Mouse (Mus musculus): ENCODE measurements at regions not wholly inside any gene's neighbourhood (a gene's known extent, or its start where the extent isn't known, plus 50 kb on each side); places are given as distances from the start of the nearest gene placed in this dataset.

DNA sequence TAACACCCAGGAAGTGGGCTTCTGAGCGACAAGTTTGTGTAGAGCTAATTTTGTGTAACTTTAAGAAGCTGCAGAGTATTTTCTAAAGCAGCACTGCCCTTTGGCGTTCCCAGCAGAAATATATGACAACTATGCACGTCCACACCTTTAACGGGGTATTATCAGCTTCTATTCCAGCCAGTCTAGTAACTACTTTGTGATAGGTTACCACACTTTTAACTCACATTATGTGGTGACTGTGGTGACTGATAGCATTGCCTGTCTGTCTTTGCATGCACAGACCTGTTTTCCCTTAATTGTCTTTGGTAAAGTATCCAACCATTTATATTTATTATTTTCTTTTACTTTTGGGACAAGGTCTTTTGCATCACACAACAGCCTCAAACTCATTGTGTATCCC is 179.1 kb downstream of the Gm10260 start:
- ATAC-seq (no peak), DNase-seq (no peak)
- H3K4me1 ChIP-seq (ENCODE audit: insufficient read depth): no peaks in the 10 kb centered on the region
- H3K4me3 ChIP-seq (ENCODE audit: low read depth, low read length): no peak overlapping the region
- TF ChIP-seq CTCF (IDR thresholded peaks at IDR 0.05; ENCODE audit: low read depth): no peak
- no peak overlapping the region for H3K4me2 ChIP-seq (ENCODE audit: low read depth)
- WGBS: 87% methylated on average over 4 of the region's 4 CpGs
- H3K27me3 ChIP-seq (ENCODE audit: insufficient read depth, low read length): no peaks in the 10 kb centered on the region
- no peak overlapping the region for H3K27ac ChIP-seq (ENCODE audit: low read depth, low read length)
- no peaks in the 10 kb centered on the region for H3K36me3 ChIP-seq (ENCODE audit: insufficient read depth)
- H3K9me3 ChIP-seq (ENCODE audit: low read length): no peaks in the 10 kb centered on the region
- no peak overlapping the region for H3K9ac ChIP-seq

DNA sequence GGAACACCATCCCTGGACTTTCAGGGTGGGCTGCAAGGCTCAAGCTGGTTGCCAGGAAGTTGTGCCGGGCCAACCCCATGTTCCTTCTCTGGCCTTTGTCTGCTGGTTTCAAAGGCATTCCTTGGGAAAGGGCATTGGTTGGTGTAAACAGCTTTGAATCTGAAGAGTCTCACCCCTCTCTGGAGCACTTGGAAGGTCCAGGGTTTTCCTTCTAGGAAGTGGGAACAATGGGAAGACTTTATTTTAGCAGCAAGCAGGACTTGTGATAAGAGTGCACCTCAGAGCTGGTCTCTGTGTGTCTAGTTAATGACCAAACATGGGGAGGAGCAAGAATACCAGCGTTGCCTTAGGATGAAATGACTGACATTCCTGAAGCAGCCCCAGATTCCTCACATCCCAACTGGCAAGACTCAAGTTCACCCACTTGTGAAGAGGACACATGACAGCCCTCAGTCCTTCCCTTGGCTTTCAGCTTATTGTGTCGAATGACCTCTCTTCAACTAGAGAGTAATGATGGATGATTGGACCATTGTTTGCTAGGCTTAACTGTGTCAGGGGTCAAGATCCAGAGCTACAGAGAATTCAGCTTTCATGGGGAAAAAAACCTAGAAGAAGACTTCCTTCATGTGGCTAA is 180.1 kb downstream of the Gm10260 start:
- TF ChIP-seq CTCF (IDR thresholded peaks at IDR 0.05; ENCODE audit: low read depth): no peak
- H3K36me3 ChIP-seq (ENCODE audit: insufficient read depth): no peaks in the 10 kb centered on the region
- WGBS: 44% methylated on average over 3 of the region's 3 CpGs
- no peak overlapping the region for H3K4me2 ChIP-seq (ENCODE audit: low read depth)
- DNase-seq (no peak), ATAC-seq (0 out of 2 replicates have a peak, but pooled peaks have one; percentile 5)
- H3K9ac ChIP-seq: no peak overlapping the region
- no peaks in the 10 kb centered on the region for H3K4me1 ChIP-seq (ENCODE audit: insufficient read depth)
- no peak overlapping the region for H3K27ac ChIP-seq (ENCODE audit: low read depth, low read length)
- H3K4me3 ChIP-seq (ENCODE audit: low read depth, low read length): no peak overlapping the region
- H3K27me3 ChIP-seq (ENCODE audit: insufficient read depth, low read length): no peaks in the 10 kb centered on the region
- H3K9me3 ChIP-seq (ENCODE audit: low read length): no peaks in the 10 kb centered on the region

DNA sequence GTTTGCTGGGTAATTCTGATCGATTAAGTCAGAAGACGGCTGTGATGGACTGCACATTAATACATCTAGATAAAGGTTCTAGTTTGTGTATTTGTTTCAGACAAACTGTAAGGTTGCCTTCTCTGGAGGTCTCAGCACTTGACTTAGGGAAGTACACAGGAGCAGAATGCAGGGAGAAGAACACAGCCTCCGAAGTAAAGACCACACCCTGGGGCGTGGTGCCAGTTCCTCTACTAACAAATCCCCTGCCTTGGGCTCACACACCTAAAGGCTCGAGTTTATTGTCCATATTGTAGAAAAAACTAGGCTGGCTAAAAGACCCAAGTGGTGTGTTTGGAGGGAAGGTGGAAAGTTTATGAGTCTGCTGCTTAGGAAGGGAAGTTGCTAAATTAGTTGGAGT is 181.8 kb downstream of the Gm10260 start:
- H3K36me3 ChIP-seq (ENCODE audit: insufficient read depth): no peaks in the 10 kb centered on the region
- no peak overlapping the region for H3K9ac ChIP-seq
- no peak for TF ChIP-seq CTCF (IDR thresholded peaks at IDR 0.05; ENCODE audit: low read depth)
- no peaks in the 10 kb centered on the region for H3K4me1 ChIP-seq (ENCODE audit: insufficient read depth)
- WGBS: 84% methylated on average over 5 of the region's 5 CpGs
- ATAC-seq (no peak), DNase-seq (no peak)
- no peaks in the 10 kb centered on the region for H3K27me3 ChIP-seq (ENCODE audit: insufficient read depth, low read length)
- no peaks in the 10 kb centered on the region for H3K9me3 ChIP-seq (ENCODE audit: low read length)
- no peak overlapping the region for H3K4me3 ChIP-seq (ENCODE audit: low read depth, low read length)
- H3K27ac ChIP-seq (ENCODE audit: low read depth, low read length): no peak overlapping the region
- H3K4me2 ChIP-seq (ENCODE audit: low read depth): no peak overlapping the region

DNA sequence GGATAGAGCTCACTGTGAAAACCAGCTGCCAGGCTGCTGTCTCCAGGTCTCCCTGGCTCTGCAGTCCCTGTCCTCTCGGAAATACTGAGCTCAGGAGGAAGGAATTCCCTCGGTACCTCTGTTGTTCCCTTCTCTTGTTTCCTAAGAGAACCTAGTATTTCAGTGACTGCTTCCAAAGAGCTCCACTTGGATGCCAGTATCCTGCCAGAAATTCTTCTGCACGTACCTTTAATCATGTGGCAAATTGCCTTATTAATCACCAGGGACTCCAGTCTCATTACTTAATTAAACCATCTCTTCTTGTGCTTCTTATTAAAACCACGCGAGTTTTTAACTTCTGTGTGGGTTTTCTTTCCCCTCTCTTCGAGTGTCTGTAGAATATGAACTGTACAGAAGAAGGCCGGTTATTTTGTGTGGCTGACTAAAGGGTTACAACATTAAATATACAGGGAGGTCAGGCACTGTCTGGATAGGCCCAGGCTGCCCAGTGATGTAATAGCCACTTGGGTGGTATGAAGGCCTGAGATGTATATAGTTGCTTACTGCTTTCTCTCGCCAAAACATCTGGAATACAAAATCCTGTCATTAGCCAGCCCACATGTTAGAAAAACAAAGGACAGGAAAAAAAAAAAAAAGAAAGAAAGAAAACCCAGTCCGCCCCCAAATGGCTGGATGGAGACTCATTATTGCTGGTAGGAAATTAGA is 183.2 kb downstream of the Gm10260 start:
- no peaks in the 10 kb centered on the region for H3K27me3 ChIP-seq (ENCODE audit: insufficient read depth, low read length)
- no peaks in the 10 kb centered on the region for H3K36me3 ChIP-seq (ENCODE audit: insufficient read depth)
- no peaks in the 10 kb centered on the region for H3K4me1 ChIP-seq (ENCODE audit: insufficient read depth)
- no peaks in the 10 kb centered on the region for H3K9me3 ChIP-seq (ENCODE audit: low read length)
- no peak for TF ChIP-seq CTCF (IDR thresholded peaks at IDR 0.05; ENCODE audit: low read depth)
- no peak overlapping the region for H3K4me2 ChIP-seq (ENCODE audit: low read depth)
- H3K4me3 ChIP-seq (ENCODE audit: low read depth, low read length): no peak overlapping the region
- DNase-seq (no peak), ATAC-seq (no peak)
- no peak overlapping the region for H3K27ac ChIP-seq (ENCODE audit: low read depth, low read length)
- 26% methylated on average over 9 of the region's 9 CpGs for WGBS
- H3K9ac ChIP-seq: no peak overlapping the region

DNA sequence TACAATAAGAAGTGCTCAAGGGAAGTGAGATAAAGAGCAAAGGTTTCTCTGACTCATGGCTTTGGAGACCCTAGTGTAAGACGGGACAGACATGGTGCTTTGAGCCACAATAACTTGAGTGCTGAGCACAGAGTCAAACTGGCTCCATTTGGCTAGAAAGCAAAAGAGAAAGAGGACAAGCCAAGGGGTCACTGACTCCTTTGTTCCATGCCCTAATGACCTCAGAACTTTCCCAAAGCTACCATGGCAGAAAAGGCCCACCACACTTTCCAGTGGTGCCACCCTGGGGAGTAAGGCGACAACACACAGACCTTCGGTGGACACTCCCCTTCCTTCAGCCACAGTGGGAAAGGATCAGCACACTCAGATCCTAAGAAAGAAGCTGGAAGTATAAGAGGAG is 186.8 kb downstream of the Gm10260 start:
- no peaks in the 10 kb centered on the region for H3K4me1 ChIP-seq (ENCODE audit: insufficient read depth)
- H3K4me3 ChIP-seq (ENCODE audit: low read depth, low read length): no peak overlapping the region
- no peak overlapping the region for H3K4me2 ChIP-seq (ENCODE audit: low read depth)
- ATAC-seq: no peak
- H3K27ac ChIP-seq (ENCODE audit: low read depth, low read length): no peak overlapping the region
- no peaks in the 10 kb centered on the region for H3K27me3 ChIP-seq (ENCODE audit: insufficient read depth, low read length)
- H3K9ac ChIP-seq: no peak overlapping the region
- no peaks in the 10 kb centered on the region for H3K9me3 ChIP-seq (ENCODE audit: low read length)
- DNase-seq: no peak
- 59% methylated on average over 3 of the region's 3 CpGs for WGBS
- TF ChIP-seq CTCF (IDR thresholded peaks at IDR 0.05; ENCODE audit: low read depth): no peak
- H3K36me3 ChIP-seq (ENCODE audit: insufficient read depth): no peaks in the 10 kb centered on the region

DNA sequence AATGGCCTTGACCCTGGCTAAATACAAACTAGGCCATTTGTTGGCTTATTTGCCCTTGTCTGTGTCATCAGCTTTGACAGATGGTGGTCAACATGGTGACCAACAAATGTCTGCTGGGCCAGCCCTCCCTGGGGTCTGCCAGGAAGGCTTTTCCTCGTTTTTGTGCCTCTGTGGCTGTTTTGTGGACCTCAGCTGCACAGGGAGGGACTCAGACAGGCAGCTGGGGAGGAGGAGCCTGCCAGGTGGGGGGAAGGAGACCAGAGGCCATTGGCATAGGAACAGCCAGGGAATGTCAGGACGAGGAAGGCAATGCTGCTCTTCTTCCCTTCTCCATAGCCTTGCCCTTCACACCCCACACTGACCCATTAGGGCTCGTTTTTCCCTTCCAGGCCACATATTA is 188.1 kb downstream of the Gm10260 start:
- no peak overlapping the region for H3K27ac ChIP-seq (ENCODE audit: low read depth, low read length)
- no peak overlapping the region for H3K9ac ChIP-seq
- H3K9me3 ChIP-seq (ENCODE audit: low read length): no peaks in the 10 kb centered on the region
- H3K4me3 ChIP-seq (ENCODE audit: low read depth, low read length): no peak overlapping the region
- no peaks in the 10 kb centered on the region for H3K4me1 ChIP-seq (ENCODE audit: insufficient read depth)
- H3K27me3 ChIP-seq (ENCODE audit: insufficient read depth, low read length): no peaks in the 10 kb centered on the region
- no peak for ATAC-seq
- no peaks in the 10 kb centered on the region for H3K36me3 ChIP-seq (ENCODE audit: insufficient read depth)
- no peak overlapping the region for H3K4me2 ChIP-seq (ENCODE audit: low read depth)
- DNase-seq: no peak
- TF ChIP-seq CTCF (IDR thresholded peaks at IDR 0.05; ENCODE audit: low read depth): no peak
- 51% methylated on average over 3 of the region's 3 CpGs for WGBS

DNA sequence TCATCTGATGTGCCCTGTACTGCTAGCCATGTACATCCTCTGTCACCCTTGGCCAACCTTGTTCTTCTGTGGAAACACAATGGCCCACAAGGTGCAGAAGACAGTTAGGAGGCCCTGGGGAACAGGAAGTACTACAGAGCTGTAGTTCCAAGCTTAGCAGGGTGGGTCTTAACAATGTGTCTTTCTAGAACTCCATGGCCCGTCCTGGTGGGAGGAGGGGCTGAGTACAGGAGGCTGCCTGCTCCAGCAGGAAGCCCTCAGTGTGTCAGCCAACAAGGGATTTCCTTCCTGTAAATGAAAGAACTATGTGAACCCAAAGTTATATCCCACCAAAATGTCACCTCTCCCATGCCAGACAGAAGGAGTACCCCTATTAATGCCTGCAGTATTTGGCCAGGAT is 190.4 kb downstream of the Gm10260 start:
- no peak for DNase-seq
- Histone ChIP-seq H3K9me3 (ENCODE audit: low read length) (no peaks in the 10 kb centered on the region), H3K27me3 (ENCODE audit: insufficient read depth, low read length) (no peaks in the 10 kb centered on the region), H3K27ac (ENCODE audit: low read depth, low read length) (no peak overlapping the region), H3K4me2 (ENCODE audit: low read depth) (no peak overlapping the region), H3K36me3 (ENCODE audit: insufficient read depth) (no peaks in the 10 kb centered on the region), H3K4me3 (ENCODE audit: low read depth, low read length) (no peak overlapping the region), H3K4me1 (ENCODE audit: insufficient read depth) (peaks cover 5% of the 10 kb centered on the region; the same call in 1 of the 2 replicates), H3K9ac (no peak overlapping the region)
- no peak for TF ChIP-seq CTCF (IDR thresholded peaks at IDR 0.05; ENCODE audit: low read depth)
- WGBS: 62% methylated on average over 1 of the region's 1 CpGs
- ATAC-seq: no peak
